Mouse (Mus musculus): Measurements from ENCODE around the gene Rinl.

The Rinl gene

DNA sequence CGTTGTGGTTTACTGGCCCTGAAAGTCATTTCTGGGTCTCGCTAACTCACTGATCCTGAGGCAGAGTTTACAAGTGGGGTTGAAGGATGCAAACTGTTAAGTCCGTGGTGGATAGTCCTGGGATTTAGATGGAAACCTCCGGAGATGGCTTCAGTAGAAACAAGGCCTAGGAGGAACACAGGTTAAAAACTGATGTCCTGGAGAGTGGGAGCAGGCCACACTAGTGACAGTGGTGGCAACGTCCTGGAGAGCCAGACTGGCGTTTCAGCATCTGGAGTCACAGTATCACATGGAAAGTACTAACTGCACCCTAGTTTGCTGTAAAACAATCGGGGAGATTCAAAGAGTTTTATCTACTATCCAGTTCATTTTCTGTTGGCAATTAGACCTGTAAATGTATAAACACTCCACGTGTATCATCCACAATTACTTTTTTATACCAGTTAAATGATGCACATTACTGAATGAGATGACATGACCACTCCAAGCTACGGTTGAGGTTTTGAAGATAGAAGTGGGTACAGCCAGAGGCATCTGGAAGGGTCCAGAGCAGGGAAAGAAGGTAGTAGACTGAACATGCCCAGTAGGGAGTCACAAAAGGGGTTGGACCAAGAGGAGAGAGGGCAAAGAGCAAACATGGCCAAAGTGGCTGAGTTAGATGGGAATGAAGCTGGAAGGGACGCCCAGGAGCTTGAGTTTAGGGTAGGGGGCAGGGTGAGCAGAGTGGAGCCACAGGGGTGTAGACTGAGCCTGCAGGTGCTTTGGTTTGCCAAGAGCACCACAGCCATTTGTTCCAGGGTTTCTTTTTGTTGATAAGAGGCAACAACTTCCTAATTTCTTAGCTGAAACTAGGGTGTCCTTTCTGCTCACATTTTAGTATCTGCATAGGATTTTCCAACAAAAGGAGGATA is 34.5 kb downstream of the Rinl start:
- no peak for DNase-seq (ENCODE audit: low read depth, low spot score)

DNA sequence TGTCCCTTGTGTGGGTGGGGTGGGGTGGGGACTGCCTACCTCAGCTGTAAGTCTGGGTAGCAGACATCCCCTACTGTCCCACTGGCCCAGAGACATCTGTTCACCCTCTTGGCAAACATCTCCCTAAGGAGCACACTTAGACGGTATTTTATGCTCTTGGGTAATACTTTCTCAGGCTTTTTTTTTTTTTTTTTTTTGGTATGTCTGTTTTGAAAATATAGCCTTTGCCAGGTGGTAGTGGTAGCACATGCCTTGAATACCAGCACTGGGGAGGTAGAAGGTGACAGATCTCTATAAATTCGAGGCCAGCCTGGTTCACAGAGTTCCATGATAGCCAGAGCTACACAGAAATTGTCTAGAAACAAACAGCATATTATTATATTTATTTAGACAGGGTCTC is 35.2 kb downstream of the Rinl start:
- peak; percentile 27 for DNase-seq (ENCODE audit: low read depth, low spot score)

DNA sequence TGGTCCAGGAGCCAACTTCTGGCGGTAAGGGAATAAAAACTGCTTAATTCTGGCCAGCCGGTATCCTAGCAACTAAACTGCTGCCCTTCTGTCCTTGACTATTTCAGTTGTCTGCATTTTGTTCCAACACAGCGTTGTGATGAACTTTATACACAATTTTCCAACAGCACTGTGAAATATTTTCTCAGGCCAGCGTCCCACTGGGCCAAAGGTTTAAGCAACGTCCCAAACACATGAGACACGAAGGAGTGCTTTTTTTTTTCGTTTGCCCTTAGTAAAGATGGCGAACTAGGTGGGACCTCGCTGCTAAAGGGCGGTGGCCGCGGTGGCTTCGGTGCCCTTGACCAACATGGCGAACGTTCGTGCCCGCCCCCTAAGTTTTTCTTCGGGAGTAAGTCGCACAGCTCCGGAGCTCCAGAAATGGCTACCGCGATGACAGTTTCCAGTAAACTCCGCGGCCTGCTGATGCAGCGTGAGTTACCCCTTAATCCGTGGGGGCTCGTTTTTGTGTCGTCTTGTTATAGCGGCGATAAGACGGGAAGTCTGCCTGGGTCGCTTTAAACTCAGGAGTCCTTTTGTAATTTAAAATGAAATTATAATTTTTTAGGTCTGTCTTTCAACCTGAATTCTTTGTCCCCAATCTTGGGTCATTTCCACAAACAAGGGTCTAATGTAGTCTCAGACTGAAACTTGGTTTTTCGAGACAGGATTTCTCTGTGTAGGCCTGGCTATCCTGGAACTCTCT is 36.3 kb downstream of the Rinl start, which contains the start of gene Ech1:
Gene Ech1 (plus strand): TSS at position 277 of the 745 bp plus-strand sequence.
- peak; percentile 95 for DNase-seq (ENCODE audit: low read depth, low spot score)

DNA sequence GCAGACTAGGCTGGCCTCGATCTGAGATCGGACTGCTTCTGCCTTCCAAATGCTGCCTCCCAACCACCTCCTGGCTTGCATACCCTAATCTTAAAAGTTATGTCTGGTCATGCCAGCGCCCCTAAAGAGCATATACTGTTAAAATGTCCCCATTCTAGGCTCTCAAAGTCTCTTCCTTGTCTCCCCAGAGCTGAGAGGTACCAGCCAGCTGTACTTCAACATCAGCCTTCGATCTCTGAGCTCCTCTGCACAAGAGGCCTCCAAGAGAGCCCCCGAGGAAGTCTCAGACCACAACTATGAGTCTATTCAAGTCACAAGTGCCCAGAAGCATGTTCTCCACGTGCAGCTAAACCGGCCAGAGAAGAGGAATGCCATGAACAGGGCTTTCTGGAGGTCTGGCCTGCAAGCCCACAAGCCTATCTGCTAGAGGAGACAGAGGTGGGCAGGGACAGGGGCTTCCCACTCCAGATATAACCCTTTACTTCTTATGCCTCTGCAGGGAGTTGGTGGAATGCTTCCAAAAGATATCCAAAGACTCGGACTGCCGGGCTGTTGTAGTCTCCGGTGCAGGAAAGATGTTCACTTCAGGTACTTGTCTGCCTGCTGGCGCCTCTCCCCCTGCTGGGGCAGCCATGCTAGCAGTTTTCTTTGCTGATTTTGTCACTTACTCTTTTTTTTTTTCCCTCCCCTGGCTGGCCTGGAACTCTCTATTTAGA is 37.1 kb downstream of the Rinl start:
- peak; percentile 56 for DNase-seq (ENCODE audit: low read depth, low spot score)

DNA sequence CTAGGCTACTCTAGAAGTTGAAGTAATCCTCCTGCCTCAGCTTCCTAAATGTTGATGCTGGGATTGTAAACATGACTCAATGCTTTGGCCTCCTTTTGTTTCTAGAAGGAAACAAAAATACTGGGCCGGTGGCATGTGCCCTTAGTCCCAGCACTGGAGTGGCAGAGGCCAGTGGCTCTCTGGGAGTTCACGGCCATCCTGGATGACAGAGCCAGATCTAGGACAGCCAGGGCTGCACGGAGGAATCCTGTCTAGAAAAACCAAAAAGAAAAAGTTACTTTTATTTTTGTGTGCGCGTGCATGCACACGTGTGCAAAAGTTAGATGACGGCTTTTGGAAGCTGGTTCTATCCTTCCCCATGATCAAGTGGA is 37.6 kb downstream of the Rinl start:
- DNase-seq (ENCODE audit: low read depth, low spot score): no peak

DNA sequence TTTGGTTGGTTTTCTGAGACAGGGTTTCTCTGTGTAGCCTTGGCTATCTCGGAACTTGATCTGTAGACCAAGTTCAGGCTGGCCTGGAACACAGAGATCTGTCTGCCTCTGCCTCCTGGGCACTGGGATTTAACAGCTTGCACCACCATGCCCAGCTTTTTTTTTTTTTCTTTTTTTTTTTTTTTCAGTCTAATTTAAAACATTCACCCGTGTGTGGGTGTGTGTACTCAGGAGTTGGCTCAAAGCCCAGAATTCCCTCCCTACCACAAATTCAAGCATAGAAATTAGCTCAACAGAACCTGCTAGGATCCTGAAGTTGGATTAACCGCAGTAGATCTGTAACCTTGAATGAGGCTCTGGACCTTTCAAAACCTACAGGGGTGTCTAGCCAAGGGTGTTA is 38.6 kb downstream of the Rinl start:
- DNase-seq (ENCODE audit: low read depth, low spot score): peak; percentile 85

DNA sequence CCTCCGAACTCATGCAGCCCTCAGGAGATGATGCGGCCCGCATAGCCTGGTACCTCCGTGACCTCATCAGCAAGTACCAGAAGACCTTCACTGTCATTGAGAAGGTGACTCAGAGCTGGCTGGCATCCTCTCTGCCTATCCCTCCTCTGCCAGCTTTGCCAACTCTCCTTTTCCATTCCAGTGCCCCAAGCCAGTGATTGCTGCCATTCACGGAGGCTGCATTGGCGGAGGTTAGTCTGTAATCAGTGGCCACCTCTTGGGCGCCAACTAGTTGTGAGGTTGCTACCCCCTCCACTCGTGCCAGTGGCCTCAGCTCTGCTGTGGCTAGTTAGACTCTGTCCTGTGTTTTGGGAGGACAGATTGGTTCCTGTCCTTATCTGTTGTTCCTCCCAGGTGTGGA is 41.1 kb downstream of the Rinl start:
- DNase-seq (ENCODE audit: low read depth, low spot score): no peak

DNA sequence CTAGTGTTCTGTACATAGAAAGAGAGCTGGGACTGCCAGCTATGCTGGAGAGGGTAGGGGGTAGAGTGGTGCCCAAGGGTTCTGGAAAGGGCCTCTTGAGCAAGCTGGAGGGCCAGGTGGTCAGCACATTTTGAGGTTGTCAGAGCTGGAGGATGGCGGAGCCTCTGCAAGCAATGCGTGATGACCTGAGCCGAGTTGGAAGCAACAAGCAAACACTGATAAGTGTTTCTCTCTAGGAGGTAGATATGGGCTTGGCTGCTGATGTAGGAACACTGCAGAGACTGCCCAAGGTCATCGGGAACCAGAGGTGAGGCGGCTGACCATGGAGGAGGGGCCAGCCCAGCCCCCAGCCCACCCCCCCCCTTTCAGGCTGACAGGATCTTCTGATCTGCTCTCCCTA is 42.2 kb downstream of the Rinl start:
- no peak for DNase-seq (ENCODE audit: low read depth, low spot score)

DNA sequence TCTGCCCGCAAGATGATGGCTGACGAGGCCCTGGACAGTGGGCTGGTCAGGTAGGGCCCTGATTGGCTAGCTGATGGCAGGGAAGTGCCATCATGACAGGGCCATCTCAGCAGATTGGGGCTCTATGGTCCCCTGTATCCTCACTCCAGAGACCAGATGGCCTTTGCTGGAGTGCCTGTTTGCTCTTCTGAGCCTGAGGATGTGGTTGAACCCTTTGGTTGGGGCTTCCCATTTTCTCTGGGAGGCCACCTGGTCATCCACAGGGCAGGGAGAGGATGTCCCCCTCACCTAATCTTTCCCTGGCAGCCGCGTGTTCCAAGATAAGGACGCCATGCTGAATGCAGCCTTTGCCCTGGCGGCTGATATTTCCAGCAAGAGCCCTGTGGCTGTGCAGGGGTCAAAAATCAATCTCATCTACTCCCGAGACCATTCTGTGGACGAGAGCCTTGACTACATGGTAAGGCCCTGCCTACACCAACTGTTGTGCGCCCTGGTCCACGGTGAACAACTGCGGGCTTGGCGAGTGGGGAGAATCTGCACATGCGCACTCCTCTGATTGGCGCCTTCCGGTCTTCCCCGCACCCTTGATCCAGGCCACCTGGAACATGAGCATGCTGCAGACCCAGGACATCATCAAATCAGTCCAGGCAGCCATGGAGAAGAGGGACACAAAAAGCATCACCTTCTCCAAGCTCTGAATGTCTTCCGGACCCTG is 42.8 kb downstream of the Rinl start:
- no peak for DNase-seq (ENCODE audit: low read depth, low spot score)

DNA sequence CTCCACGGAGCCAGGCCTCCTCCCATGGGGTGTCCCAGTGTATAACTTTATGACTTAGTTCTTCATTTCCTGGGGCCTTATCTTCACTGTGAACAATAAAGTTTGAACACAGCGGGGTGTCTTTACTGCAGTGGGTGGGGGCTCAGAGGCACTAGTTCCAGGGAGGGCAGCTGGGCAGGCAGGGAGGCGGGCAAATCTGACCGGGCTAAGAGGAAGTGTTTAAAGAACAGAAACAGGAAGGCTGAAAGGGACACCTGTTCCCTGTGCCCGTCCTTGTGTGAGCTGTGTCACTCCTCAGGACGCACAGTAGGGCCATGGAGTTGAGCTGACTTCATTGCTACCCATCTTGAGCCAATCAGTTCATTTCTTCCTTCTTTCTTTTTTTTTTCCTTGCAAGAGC is 43.4 kb downstream of the Rinl start:
- DNase-seq (ENCODE audit: low read depth, low spot score): no peak

DNA sequence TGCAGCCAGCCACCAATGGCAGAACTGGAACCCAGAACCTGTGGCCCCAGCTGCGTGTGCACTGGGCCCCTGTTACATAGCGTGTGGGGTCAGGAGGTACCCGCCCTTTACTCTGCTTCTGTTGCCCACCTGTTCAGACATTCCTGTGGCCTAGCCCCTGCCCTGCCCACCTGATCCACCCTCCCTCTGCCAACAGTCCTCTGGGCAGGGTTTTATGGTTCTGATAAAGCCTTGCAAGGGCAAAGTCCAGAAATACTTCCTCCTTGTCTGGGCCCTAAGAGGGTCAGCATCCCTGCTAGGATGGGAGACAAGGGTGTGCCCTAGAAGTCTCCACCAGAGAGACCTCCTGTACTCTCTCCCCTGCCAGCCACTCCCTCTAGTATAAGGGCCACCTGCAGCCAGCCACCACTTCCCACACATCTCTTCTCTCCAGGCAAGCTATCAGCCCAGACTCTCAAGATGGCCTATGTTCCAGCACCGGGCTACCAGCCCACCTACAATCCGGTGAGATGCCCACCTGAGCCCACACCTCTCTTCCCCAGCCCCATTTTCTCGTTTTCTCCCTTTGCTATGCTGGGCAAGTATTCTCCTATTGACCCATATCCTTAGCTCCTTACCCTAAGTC is 45.1 kb downstream of the Rinl start, which contains the start of gene Lgals4:
Gene Lgals4 (plus strand): TSS at position 132 of the 625 bp plus-strand sequence.
- no peak for DNase-seq (ENCODE audit: low read depth, low spot score)

DNA sequence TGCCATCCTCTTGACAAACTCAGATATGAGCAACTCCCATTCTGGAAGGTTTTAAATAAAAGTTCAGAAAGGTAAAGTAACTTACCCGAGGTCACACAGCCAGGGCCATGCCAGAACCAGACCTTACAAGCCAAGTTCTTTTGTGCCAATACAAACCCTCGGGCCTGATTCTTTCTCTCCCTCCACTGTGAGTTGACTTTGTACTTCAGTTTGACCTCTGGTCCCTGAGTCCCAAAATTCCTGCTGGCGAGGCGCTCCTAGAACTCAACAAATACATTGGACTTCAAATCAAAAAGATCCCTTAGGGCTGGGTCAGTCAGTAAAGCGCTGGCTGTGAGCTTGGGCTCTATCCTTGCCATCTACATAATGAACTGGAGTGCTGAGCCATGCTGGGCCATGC is 48.2 kb downstream of the Rinl start:
- no peak for DNase-seq (ENCODE audit: low read depth, low spot score)

DNA sequence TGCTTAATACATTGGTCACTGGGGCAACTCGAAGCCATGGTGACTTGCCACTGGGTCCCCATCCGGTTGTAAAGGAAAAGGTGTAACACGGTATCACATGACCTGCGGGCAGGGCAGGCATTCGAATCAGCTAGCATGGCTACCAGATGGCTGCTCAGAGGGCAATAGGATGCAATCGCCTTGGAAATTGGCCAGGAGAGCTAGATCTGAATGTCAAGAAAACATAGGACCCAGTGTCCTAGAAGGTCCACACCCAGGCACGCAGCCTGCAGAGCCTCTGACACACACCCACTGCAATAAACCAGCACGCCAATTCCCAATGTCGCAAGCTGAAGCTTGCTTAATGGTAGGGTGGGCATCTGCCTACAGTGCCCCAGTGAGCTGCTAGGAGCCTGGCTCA is 49.6 kb downstream of the Rinl start:
- no peak for DNase-seq (ENCODE audit: low read depth, low spot score)

DNA sequence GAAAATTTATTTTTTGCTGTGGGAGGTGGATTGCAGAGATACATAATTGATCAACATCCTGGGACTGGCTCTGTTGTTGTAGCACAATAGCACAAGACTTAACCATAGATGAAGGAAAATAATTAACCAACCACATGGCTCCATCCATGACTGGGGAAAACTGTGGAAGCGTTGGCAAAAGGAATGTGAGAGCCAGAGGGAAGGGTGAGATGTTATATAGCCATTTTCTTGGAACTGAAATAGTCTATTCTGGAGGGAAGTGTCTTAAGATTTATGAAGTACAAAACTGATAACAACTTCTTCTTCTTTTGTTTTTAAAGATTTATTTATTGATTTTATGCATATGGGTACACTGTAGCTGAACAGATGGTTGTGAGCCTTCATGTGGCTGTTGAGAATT is 58.5 kb downstream of the Rinl start:
- no peak for DNase-seq (ENCODE audit: low read depth, low spot score)

Measured in 3T3-L1 (cell line).